Mouse (Mus musculus) midbrain, embryonic 15.5 days (tissue): ENCODE measurements around the gene Chst13. TPM values are rescaled to one million over a fixed set of nuclear protein-coding genes. Genes with fewer than 3 reads are reported as not detected.

Source experiments
- ATAC-seq: fragments of 200-750 bp; cut with Nextera tagmentation; replicated peaks from 2 replicates; pipeline ENCODE4 v1.8.0; 2017; ENCODE audit warnings: moderate TSS enrichment
- H3K27ac ChIP-seq: fragments of 300-500 bp; sonication (generic); 2 replicates; pipeline ENCODE4 v1.5.1; 2015; ENCODE audit warnings: mild to moderate bottlenecking, inconsistent platforms
- H3K27me3 ChIP-seq: fragments of 300-500 bp; sonication (generic); replicated peaks from 2 replicates; pipeline ENCODE4 v1.6.1; 2015; ENCODE audit warnings: inconsistent platforms
- H3K36me3 ChIP-seq: fragments of 300-500 bp; sonication (generic); replicated peaks from 2 replicates; pipeline ENCODE4 v1.6.1; 2015; ENCODE audit warnings: inconsistent platforms
- H3K4me1 ChIP-seq: fragments of 300-500 bp; sonication (generic); 2 replicates; pipeline ENCODE4 v1.6.1; 2015; ENCODE audit warnings: inconsistent platforms
- H3K4me2 ChIP-seq: fragments of 300-500 bp; sonication (generic); 2 replicates; pipeline ENCODE4 v1.6.1; 2015; ENCODE audit warnings: inconsistent platforms, mild to moderate bottlenecking, moderate library complexity
- H3K4me3 ChIP-seq: fragments of 300-500 bp; sonication (generic); 2 replicates; pipeline ENCODE4 v1.5.1; 2015; ENCODE audit warnings: mild to moderate bottlenecking, inconsistent platforms
- H3K9ac ChIP-seq: fragments of 300-500 bp; sonication (generic); 2 replicates; pipeline ENCODE4 v1.6.1; 2015; ENCODE audit warnings: mild to moderate bottlenecking, inconsistent platforms
- H3K9me3 ChIP-seq: fragments of 300-500 bp; sonication (generic); 2 replicates; pipeline ENCODE4 v1.6.1; 2016; ENCODE audit warnings: inconsistent platforms
- WGBS: fragments of 180-500 bp; shearing (Covaris S2); methylation state at CpG from one replicate; pipeline ENCODE4 v1.1.7; 2015; ENCODE audit warnings: mixed read lengths; 5-methylcytosine and 5-hydroxymethylcytosine counted together
- polyA plus RNA-seq: library from polyadenylated mRNA; unstranded; fragments of >200 nt; fragmentation: Nextera tagmentation; extraction: Ambion mirVana; gene quantifications from 2 replicates; pipeline ENCODE4 v1.2.1, GENCODE M21; 2015

The Chst13 gene
- polyA plus RNA-seq, 1 experiment from 2014 or later = not detected

DNA sequence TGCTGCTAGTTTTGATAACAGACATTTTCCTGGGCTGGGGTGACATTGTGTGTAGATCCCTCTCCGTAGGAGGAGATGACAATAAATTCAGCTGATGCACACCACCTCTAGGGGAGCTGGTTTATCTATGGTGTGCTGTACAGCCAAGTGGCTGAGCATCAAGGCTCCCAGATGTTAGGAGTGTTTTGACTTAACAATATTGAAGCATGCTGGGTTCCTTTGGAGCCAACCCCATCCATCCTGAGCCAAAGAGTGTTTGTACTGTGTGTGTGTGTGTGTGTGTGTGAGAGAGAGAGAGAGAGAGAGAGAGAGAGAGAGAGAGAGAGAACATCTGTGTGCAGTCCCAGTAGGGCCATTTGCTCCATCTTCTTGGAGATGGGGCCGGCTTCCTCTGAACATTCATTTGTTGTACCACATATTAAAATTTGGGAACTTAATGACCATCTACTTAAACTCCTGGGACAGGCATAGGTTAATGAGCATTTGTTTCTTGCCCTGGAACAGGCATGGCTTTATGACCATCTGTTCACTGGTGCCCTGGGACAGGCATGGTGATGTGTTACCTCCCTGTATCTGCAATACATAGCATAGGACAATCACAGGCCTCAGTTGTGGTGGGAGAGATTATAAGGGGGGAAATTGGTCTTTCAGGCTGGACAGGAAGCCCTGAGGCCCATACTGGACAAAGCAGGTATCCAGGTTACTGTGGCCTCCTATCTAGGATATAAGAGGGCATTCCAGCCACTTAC is 7.3 kb downstream of the Chst13 start:
- ATAC-seq = no peak
- H3K27ac ChIP-seq = no peak overlapping the region
- no peaks in the 10 kb centered on the region for H3K9me3 ChIP-seq
- no peaks in the 10 kb centered on the region for H3K4me1 ChIP-seq
- no peak overlapping the region for H3K4me2 ChIP-seq
- H3K27me3 ChIP-seq = no peaks in the 10 kb centered on the region
- no peaks in the 10 kb centered on the region for H3K36me3 ChIP-seq
- WGBS = 68% methylated on average over 2 of the region's 2 CpGs
- H3K9ac ChIP-seq = no peak overlapping the region
- H3K4me3 ChIP-seq = no peak overlapping the region

DNA sequence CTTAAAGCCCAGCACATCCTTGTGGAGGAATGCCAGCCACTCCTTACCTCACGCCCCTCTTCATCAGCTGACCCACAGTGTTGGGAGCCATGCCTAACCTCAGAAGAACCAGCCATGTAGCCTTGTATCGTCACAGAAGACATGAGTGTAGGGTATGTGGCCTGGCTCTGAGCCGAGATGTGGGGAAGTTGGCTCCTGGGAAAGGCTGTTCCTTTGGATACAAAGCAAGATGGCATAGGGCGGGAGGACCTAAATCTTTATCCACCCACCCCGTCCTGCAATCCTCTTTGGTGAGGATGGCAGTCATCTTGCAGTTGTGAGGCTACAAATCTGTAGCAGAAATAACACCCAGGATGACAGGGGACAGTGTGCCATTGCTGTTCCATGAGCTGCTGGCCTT is 9.0 kb downstream of the Chst13 start:
- Histone ChIP-seq H3K9me3 (no peaks in the 10 kb centered on the region), H3K36me3 (no peaks in the 10 kb centered on the region), H3K4me3 (no peak overlapping the region), H3K27me3 (no peaks in the 10 kb centered on the region), H3K4me1 (no peaks in the 10 kb centered on the region), H3K4me2 (no peak overlapping the region), H3K27ac (no peak overlapping the region), H3K9ac (no peak overlapping the region)
- WGBS = 84% methylated on average over 5 of the region's 5 CpGs
- ATAC-seq = no peak

DNA sequence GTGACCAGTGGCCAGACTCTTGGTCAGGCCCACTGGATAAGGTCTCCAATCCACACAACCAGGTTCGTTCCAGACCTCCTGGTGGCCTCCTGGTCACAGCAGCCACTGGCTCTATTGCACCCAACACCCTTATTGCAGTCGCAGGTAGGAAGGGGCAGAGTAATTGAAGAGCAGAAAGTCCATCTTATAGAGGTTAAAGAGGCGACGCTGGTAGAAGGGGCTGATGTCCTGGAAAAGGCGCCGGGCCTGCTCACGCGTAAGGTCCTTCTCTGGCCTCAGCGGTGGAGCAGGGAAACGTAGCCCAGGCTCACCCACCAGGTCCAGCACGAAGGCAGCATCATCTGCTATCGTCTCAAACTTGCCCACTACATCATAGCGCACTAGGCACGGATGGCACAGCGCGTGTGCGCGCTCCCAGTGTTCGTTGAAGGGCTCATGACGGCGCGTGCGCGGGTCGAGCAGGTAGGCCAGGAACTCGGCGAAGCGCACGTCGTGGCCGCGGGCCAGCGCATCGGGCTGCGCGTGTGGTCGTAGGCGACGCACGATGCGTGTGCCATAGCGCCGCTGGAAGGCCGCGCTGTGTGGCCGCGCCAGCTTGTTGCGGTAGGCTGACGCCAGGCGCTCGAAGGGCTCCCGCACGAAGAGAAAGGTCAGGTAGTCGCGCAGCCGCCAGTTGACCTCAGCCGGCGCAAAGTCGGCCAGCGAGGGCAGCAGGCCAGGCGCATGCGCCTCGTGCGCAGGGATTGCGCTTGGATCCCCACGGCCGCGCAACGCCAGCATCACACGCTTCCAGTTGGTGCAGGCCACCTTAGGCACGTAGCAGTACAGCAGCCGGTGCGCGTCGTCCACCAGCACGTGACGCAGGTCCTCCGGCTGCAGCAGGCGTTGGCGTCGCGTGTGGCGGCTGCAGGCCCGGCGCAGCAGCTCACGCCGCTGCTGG is 15.9 kb downstream of the Chst13 start:
- H3K4me3 ChIP-seq = no peak overlapping the region

DNA sequence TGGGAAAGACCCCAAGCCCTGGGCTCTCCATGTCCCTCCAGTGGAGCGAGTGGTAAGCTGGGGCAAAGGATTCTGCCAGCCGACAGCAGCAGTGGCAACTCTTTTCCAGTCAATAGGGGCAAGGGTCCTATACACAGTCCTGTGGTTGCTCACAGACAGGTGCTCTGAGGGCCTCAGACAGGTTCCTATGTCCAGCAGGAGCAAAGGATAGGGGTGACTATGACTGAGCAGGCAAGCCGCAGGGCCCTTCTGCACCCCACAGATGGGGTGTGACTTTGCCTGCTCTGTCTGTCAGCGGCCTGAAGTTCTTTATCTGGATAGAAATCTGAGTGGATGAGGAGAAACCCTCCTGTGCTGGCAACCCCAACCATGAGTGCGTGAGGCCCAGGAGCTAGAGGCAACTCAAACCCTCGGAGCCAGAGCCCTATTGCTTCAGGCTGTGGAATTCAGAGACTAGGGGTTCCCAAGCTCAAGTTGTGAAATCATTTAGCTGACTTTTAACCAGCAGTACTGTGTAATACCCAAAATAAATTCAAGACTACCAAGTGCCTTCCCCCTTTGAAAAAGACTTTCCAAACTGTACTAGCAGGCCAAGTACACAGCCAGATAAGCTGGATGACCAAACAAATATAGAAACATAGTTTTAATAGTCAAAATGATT is 18.5 kb downstream of the Chst13 start:
- 88% methylated on average over 6 of the region's 6 CpGs for WGBS
- ATAC-seq = no peak
- H3K27ac ChIP-seq = no peak overlapping the region
- H3K27me3 ChIP-seq = no peaks in the 10 kb centered on the region
- no peaks in the 10 kb centered on the region for H3K36me3 ChIP-seq
- no peak overlapping the region for H3K4me3 ChIP-seq
- no peak overlapping the region for H3K9ac ChIP-seq
- no peaks in the 10 kb centered on the region for H3K4me1 ChIP-seq
- peaks cover 6% of the 10 kb centered on the region; the same call in 1 of the 2 replicates for H3K9me3 ChIP-seq
- H3K4me2 ChIP-seq = no peak overlapping the region

More for the DNA sequence above, 15.9 kb downstream of the Chst13 start:
- Histone ChIP-seq H3K4me2 (no peak overlapping the region), H3K36me3 (no peaks in the 10 kb centered on the region), H3K4me1 (no peaks in the 10 kb centered on the region), H3K27ac (no peak overlapping the region), H3K9me3 (peaks cover 6% of the 10 kb centered on the region; the same call in 1 of the 2 replicates), H3K27me3 (no peaks in the 10 kb centered on the region), H3K9ac (no peak overlapping the region)
- 84% methylated on average over 87 of the region's 87 CpGs for WGBS
- no peak for ATAC-seq

DNA sequence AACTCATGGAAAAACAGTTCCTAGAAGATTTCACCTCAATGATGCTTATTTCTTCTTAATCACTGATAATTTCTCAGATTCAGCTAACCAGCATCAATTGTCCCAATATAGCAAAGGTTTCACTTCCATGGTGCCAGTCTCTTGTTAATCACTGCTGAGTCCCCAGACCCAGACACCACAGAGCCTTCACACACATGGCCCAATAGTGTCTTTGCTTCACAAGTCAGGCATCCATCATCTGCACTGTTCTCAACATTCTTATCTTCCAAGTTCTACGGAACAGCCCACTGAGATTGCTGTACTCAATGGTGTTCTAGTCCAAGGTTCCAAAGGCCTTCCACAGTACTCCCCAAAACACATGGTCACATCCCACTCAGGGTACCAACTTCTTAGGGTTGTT is 24.1 kb downstream of the Chst13 start, which contains the start of gene BC048671:
Gene BC048671, plus strand, starts transcription at position 301 of the 400 bp plus-strand sequence.
- H3K4me3 ChIP-seq = no peak within 1 kb of the TSS
- no peak within 1 kb of the TSS for H3K9ac ChIP-seq
- no peak within 1 kb of the TSS for H3K4me2 ChIP-seq
- no peaks in the 10 kb centered on the region for H3K4me1 ChIP-seq
- no peak within 1 kb of the TSS for H3K27ac ChIP-seq
- no peaks in the 10 kb centered on the region for H3K27me3 ChIP-seq
- ATAC-seq = no peak
- 88% methylated on average over 1 of the region's 1 CpGs for WGBS
- H3K36me3 ChIP-seq = no peaks in the 10 kb centered on the region
- H3K9me3 ChIP-seq = no peaks in the 10 kb centered on the region

DNA sequence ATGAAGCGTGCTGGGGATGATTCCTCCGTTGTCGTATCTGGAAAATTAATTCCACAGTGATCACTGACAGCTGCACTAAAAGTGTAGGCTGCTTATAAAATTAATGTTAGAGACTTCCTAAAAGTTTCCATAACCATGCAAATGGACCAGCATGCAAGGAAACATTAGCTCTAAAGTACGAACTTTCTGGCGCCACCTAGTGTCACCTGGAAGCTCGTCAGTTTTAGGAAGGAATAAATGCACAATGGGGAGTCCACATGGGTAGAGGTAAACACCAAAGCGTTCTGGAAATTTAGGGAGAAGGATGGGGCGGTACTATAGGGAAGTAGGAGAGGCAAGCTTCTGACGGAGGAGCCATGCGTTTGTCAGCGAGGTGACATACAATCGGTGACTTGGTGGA is 36.7 kb downstream of the Chst13 start:
- Histone ChIP-seq H3K27ac (no peak overlapping the region), H3K4me2 (no peak overlapping the region), H3K9me3 (no peaks in the 10 kb centered on the region), H3K4me3 (no peak overlapping the region), H3K36me3 (no peaks in the 10 kb centered on the region), H3K27me3 (no peaks in the 10 kb centered on the region), H3K9ac (no peak overlapping the region), H3K4me1 (no peaks in the 10 kb centered on the region)
- 57% methylated on average over 12 of the region's 12 CpGs for WGBS
- ATAC-seq = no peak

Other genes with a start within 250 kb of the Chst13 start
- not detected in 2 replicates for gene Vmn1r49, start 246.7 kb downstream of the Chst13 start, polyA plus RNA-seq
- not detected in 2 replicates for gene Vmn1r50, start 223.8 kb downstream of the Chst13 start, polyA plus RNA-seq
- gene Vmn1r51, start 202.6 kb downstream of the Chst13 start, polyA plus RNA-seq = 0.06 TPM in 1 of 2 replicates, not detected in the other
- gene Vmn1r52, start 150.4 kb downstream of the Chst13 start, polyA plus RNA-seq = not detected in 2 replicates
- gene V1ra8, start 122.4 kb downstream of the Chst13 start, polyA plus RNA-seq = not detected in 2 replicates
- not detected in 2 replicates for gene Vmn1r53, start 100.7 kb downstream of the Chst13 start, polyA plus RNA-seq
- gene Vmn1r54, start 78.9 kb downstream of the Chst13 start, polyA plus RNA-seq = not detected in 2 replicates
- not detected in 2 replicates for gene BC048671, start 24.0 kb downstream of the Chst13 start, polyA plus RNA-seq
- not detected in 2 replicates for gene Uroc1, start 8.1 kb upstream of the Chst13 start, polyA plus RNA-seq
- 11.6 and 12.7 TPM in 2 replicates for gene Zxdc, start 44.3 kb upstream of the Chst13 start, polyA plus RNA-seq
- gene Cfap100, start 103.6 kb upstream of the Chst13 start, polyA plus RNA-seq = 7.8 and 8.1 TPM in 2 replicates
- 13.6 and 15.5 TPM in 2 replicates for gene Klf15, start 137.4 kb upstream of the Chst13 start, polyA plus RNA-seq
- 49.9 and 58.7 TPM in 2 replicates for gene Aldh1l1, start 161.2 kb upstream of the Chst13 start, polyA plus RNA-seq